Mouse (Mus musculus): Measurements from ENCODE around the gene Gstp3.

GRCm38 (mm10) chr19:4023185-4023584 lies 36.2 kb downstream of the Gstp3 start:
- no peak for TF ChIP-seq CTCF (conservative IDR thresholded peaks at IDR 0.05 in 1 of 2, IDR thresholded peaks at IDR 0.05 in 1 of 2; ENCODE audit: low read depth in 2 of 2, low read length in 2 of 2)
- no peak for TF ChIP-seq POLR2A (IDR thresholded peaks at IDR 0.05; ENCODE audit: low read depth, low read length)
- TF ChIP-seq ETS1 (conservative IDR thresholded peaks at IDR 0.05; ENCODE audit: low read depth, low read length), result no peak
- TF ChIP-seq SMC3 (IDR thresholded peaks at IDR 0.05; ENCODE audit: low read depth, low read length), result no peak
- TF ChIP-seq MAFK (IDR thresholded peaks at IDR 0.05; ENCODE audit: insufficient replicate concordance, low read length), result no peak
- TF ChIP-seq ZMIZ1 (IDR thresholded peaks at IDR 0.05; ENCODE audit: low read depth, low read length), result no peak
- no peak for TF ChIP-seq RCOR1 (conservative IDR thresholded peaks at IDR 0.05; ENCODE audit: low read depth, low read length)
- TF ChIP-seq CHD2 (IDR thresholded peaks at IDR 0.05; ENCODE audit: low read length), result no peak
- TF ChIP-seq NRF1 (IDR thresholded peaks at IDR 0.05; ENCODE audit: low read depth, low read length), result no peak
- TF ChIP-seq POLR2AphosphoS2 (IDR thresholded peaks at IDR 0.05; ENCODE audit: low read depth, low read length), result no peak
- TF ChIP-seq EP300 (IDR thresholded peaks at IDR 0.05; ENCODE audit: low read length), result no peak
- TF ChIP-seq JUND (conservative IDR thresholded peaks at IDR 0.05; ENCODE audit: low read depth, low read length), result no peak
- TF ChIP-seq MXI1 (IDR thresholded peaks at IDR 0.05; ENCODE audit: low read depth, low read length), result no peak
- no peak for TF ChIP-seq GABPA (IDR thresholded peaks at IDR 0.05; ENCODE audit: insufficient replicate concordance, low read depth, low read length)

Data from CH12.LX (cell line).